Comparison of ENCODE assay signal across 8 mouse cellular contexts in the genomic region with DNA sequence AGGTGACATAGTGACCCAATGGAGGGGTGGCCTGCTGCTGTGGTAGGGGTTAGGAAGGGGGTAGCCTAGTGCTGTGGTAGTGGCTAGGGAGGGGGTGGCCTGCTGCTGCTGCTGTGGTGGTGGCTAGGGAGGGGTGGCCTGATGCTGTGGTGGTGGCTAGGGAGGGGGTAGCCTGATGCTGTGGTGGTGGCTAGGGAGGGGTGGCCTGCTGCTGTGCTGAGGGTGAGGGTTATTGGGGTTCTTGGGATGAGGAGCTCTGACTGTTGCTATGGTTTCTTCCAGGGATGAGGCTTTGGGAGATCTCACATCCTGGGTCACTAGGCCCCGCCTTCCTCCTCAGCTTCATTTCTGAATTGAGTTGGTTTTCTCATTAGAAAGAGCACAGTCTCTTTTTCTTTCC. TPM values are rescaled to one million over a fixed set of nuclear protein-coding genes. Genes with fewer than 3 reads are reported as not detected.
DNase-seq lines count a peak whose midpoint lies in the region; ATAC-seq lines count a peak whose summit lies in the region.

No protein-coding gene starts in this region.

- DNase-seq in heart, postnatal 10 days, result no peak
- peak; percentile 40 for DNase-seq in limb, embryonic 10.5 days (ENCODE audit: low spot score)
- no peak for DNase-seq in right cerebral cortex, postnatal 36 days (ENCODE audit: low spot score in 2 of 2)
- no peak for DNase-seq in right cerebral cortex, adult 2 months (ENCODE audit: low spot score in 2 of 2)
- DNase-seq in cerebellum, postnatal 14 days, result no peak

- WGBS in heart, embryonic 16.5 days, result 100% methylated on average over 1 of the region's 1 CpGs
- WGBS in limb, embryonic 10.5 days, result 92% methylated on average over 1 of the region's 1 CpGs
- WGBS in midbrain, embryonic 16.5 days, result 100% methylated on average over 1 of the region's 1 CpGs

- no peaks in the 10 kb centered on the region for H3K36me3 ChIP-seq in heart, embryonic 16.5 days (ENCODE audit: control insufficient read depth, insufficient read depth)
- no peaks in the 10 kb centered on the region for H3K36me3 ChIP-seq in limb, embryonic 10.5 days
- H3K36me3 ChIP-seq in midbrain, embryonic 16.5 days (ENCODE audit: control insufficient read depth, insufficient read depth, low read length), result no peaks in the 10 kb centered on the region

- H3K4me1 ChIP-seq in heart, embryonic 16.5 days (ENCODE audit: control insufficient read depth, insufficient read depth, low read length), result peaks cover 23% of the 10 kb centered on the region
- H3K4me1 ChIP-seq in limb, embryonic 10.5 days, result peaks cover 34% of the 10 kb centered on the region
- H3K4me1 ChIP-seq in midbrain, embryonic 16.5 days (ENCODE audit: control insufficient read depth, insufficient read depth, low read length), result peaks cover 12% of the 10 kb centered on the region

- no peaks in the 10 kb centered on the region for H3K27me3 ChIP-seq in heart, embryonic 16.5 days (ENCODE audit: control insufficient read depth, insufficient read depth, low read length)
- H3K27me3 ChIP-seq in limb, embryonic 10.5 days (ENCODE audit: low read depth, poor library complexity, severe bottlenecking), result no peaks in the 10 kb centered on the region
- no peaks in the 10 kb centered on the region for H3K27me3 ChIP-seq in midbrain, embryonic 16.5 days (ENCODE audit: control insufficient read depth, insufficient read depth, low read depth, low read length)

- ATAC-seq in heart, embryonic 16.5 days (replicated peaks; ENCODE audit: extremely low read depth, insufficient read depth, low FRiP score), result peak; percentile 64; the same call in 1 of the 2 replicates
- 0 out of 2 replicates have a peak, but pooled peaks have one; percentile 48 for ATAC-seq in erythroid progenitor cell, adult 5-6 weeks (replicated peaks; ENCODE audit: low FRiP score, poor library complexity, severe bottlenecking)
- ATAC-seq in midbrain, embryonic 16.5 days, result peak; percentile 91

- no peaks in the 10 kb centered on the region for H3K9me3 ChIP-seq in heart, embryonic 16.5 days (replicated peaks; ENCODE audit: control insufficient read depth, low read length)
- H3K9me3 ChIP-seq in limb, embryonic 10.5 days (replicated peaks), result no peaks in the 10 kb centered on the region
- H3K9me3 ChIP-seq in midbrain, embryonic 16.5 days (replicated peaks; ENCODE audit: control insufficient read depth, low read length, poor library complexity, severe bottlenecking), result no peaks in the 10 kb centered on the region

- intact Hi-C loops in heart, postnatal 10 days (cut with DNase I), result no loop called here

- no peak overlapping the region for H3K27ac ChIP-seq in heart, embryonic 16.5 days (ENCODE audit: low read length)
- H3K27ac ChIP-seq in limb, embryonic 10.5 days, result no peak overlapping the region
- no peak overlapping the region for H3K27ac ChIP-seq in midbrain, embryonic 16.5 days (ENCODE audit: low read length)

- H3K4me2 ChIP-seq in heart, embryonic 16.5 days (ENCODE audit: low read depth, low read length), result no peak overlapping the region
- no peak overlapping the region for H3K4me2 ChIP-seq in midbrain, embryonic 16.5 days (ENCODE audit: low read length)

- no peak overlapping the region for H3K9ac ChIP-seq in heart, embryonic 16.5 days (ENCODE audit: low read length)
- H3K9ac ChIP-seq in midbrain, embryonic 16.5 days (ENCODE audit: low read depth, low read length), result no peak overlapping the region

- H3K4me3 ChIP-seq in heart, embryonic 16.5 days (ENCODE audit: low read length), result no peak overlapping the region
- no peak overlapping the region for H3K4me3 ChIP-seq in limb, embryonic 10.5 days
- H3K4me3 ChIP-seq in midbrain, embryonic 16.5 days (ENCODE audit: low read depth, low read length), result no peak overlapping the region

RNA-seq across cellular contexts. Expression of a gene that starts 10.9 kb away (rescaled TPM):
- polyA plus RNA-seq in heart, embryonic 16.5 days (2015; fragmentation: Nextera tagmentation; extraction: Ambion mirVana), result 14.7 and 15.8 TPM in 2 replicates
- 10 to 100 TPM; 22.9 to 28.6 TPM for total RNA-seq in heart, postnatal 10 days (2021)
- total RNA-seq in erythroid progenitor cell, adult 5-6 weeks (2015; ENCODE audit: low replicate concordance), result 54.8 and 63.7 TPM in 2 replicates
- 44.2 and 46.7 TPM in 2 replicates for total RNA-seq in erythroid progenitor cell, adult 5-6 weeks (2017; ENCODE audit: low replicate concordance)
- polyA plus RNA-seq in limb, embryonic 10.5 days (2016; fragmentation: Nextera tagmentation; extraction: Ambion mirVana), result 10.6 and 11.5 TPM in 2 replicates
- 41.3 and 45.9 TPM in 2 replicates for polyA plus RNA-seq in midbrain, embryonic 16.5 days (2015; fragmentation: Nextera tagmentation; extraction: Ambion mirVana)
